Mouse (Mus musculus) brain, embryonic 14.5 days (tissue): ENCODE results near the gene Stag3. TPM values are rescaled to one million over a fixed set of nuclear protein-coding genes. Genes with fewer than 3 reads are reported as not detected.
A peak's percentile ranks its signal among the peaks of the same experiment; 100 is the strongest.

ENCODE experiments used
- DNase-seq: peaks from one replicate; pipeline ENCODE4 v3.0.0-alpha.2; 2011; ENCODE audit warnings: low read depth
- CTCF ChIP-seq: fragments of 200-500 bp; IDR thresholded peaks from 2 replicates; pipeline ENCODE4 v1.5.1; 2012; ENCODE audit warnings: inconsistent platforms, mild to moderate bottlenecking, moderate library complexity, borderline replicate concordance; ENCODE audit not compliant: insufficient read depth, insufficient read length; ENCODE audit errors: extremely low read depth
- POLR2A ChIP-seq: fragments of 200-500 bp; IDR thresholded peaks from 2 replicates; pipeline ENCODE4 v1.6.1; 2012; ENCODE audit warnings: mild to moderate bottlenecking, inconsistent platforms, borderline replicate concordance; ENCODE audit not compliant: poor library complexity, insufficient read depth, insufficient read length, severe bottlenecking; ENCODE audit errors: extremely low read depth
- polyA plus RNA-seq: library from polyadenylated mRNA; depleted of rRNA; stranded (reverse); fragments of >200 nt; gene quantifications from 2 replicates; pipeline ENCODE4 v1.2.3, GENCODE M21; 2012; rRNA removed

Stag3 gene
- 19.6 TPM in 2 replicates for polyA plus RNA-seq

GRCm38 (mm10) chr5:138279585-138280424 lies at the start of gene Stag3, which contains the start of the genes Gm43720 and Gpc2:
Gene Stag3, plus strand, starts transcription at chr5:138280240.
Gene Gm43720, minus strand, starts transcription at chr5:138279958.
Gene Gpc2, minus strand, starts transcription at chr5:138280005.
- peak; percentile 100 for DNase-seq
- TF ChIP-seq CTCF (no peak), POLR2A (peak; percentile 54; the same call in 1 of the 2 replicates)

- no peak for DNase-seq
- TF ChIP-seq CTCF (no peak), POLR2A (no peak)
Measured at GRCm38 (mm10) chr5:138233778-138234177, 46.3 kb upstream of the Stag3 start.

- no peak for DNase-seq
Measured at GRCm38 (mm10) chr5:138234224-138234623, 45.8 kb upstream of the Stag3 start.

GRCm38 (mm10) chr5:138241511-138241910 lies 38.5 kb upstream of the Stag3 start:
- DNase-seq = no peak
- TF ChIP-seq CTCF (no peak), POLR2A (no peak)

More at GRCm38 (mm10) chr5:138234224-138234623, 45.8 kb upstream of the Stag3 start:
- TF ChIP-seq CTCF (no peak), POLR2A (no peak)

GRCm38 (mm10) chr5:138251144-138251543 lies 28.9 kb upstream of the Stag3 start:
- no peak for DNase-seq
- TF ChIP-seq CTCF = no peak
- no peak for TF ChIP-seq POLR2A

GRCm38 (mm10) chr5:138253061-138253460 lies 27.0 kb upstream of the Stag3 start:
- no peak for DNase-seq
- TF ChIP-seq CTCF (no peak), POLR2A (no peak)

- DNase-seq = peak; percentile 99
- TF ChIP-seq CTCF = peak; percentile 17; the same call in 1 of the 2 replicates
- TF ChIP-seq POLR2A = peak; percentile 28; the same call in 1 of the 2 replicates
Measured at GRCm38 (mm10) chr5:138255353-138256093, 24.5 kb upstream of the Stag3 start, which contains the start of gene Lamtor4. Gene Lamtor4, plus strand, starts transcription at chr5:138255482.

GRCm38 (mm10) chr5:138256094-138256467 lies 24.0 kb upstream of the Stag3 start:
- TF ChIP-seq CTCF (no peak), POLR2A (no peak)
- no peak for DNase-seq

GRCm38 (mm10) chr5:138256966-138257584 lies 23.0 kb upstream of the Stag3 start:
- TF ChIP-seq POLR2A = no peak
- TF ChIP-seq CTCF = no peak
- no peak for DNase-seq

- DNase-seq = no peak
- TF ChIP-seq CTCF = no peak
Measured at GRCm38 (mm10) chr5:138257585-138257978, 22.5 kb upstream of the Stag3 start.

GRCm38 (mm10) chr5:138258078-138258477 lies 22.0 kb upstream of the Stag3 start:
- TF ChIP-seq POLR2A = no peak
- TF ChIP-seq CTCF = no peak

More at GRCm38 (mm10) chr5:138258078-138258477, 22.0 kb upstream of the Stag3 start:
- DNase-seq = no peak
